Mouse (Mus musculus) heart, embryonic 14.5 days (tissue): ENCODE measurements around the gene Gemin2. TPM values are rescaled to one million over a fixed set of nuclear protein-coding genes. Genes with fewer than 3 reads are reported as not detected.

Experiments used
- ATAC-seq: fragments of 200-750 bp; cut with Nextera tagmentation; 2 replicates; pipeline ENCODE4 v1.8.0; 2017; ENCODE audit warnings: low read depth, moderate TSS enrichment; ENCODE audit not compliant: insufficient number of reproducible peaks, insufficient read depth, low FRiP score
- H3K27ac ChIP-seq, 2 experiments: fragments of 200-500 bp in 1 of 2; fragments of 300-500 bp in 1 of 2; sonication (generic) in 1 of 2; replicated peaks in 1 of 2; 2 replicates each; pipeline ENCODE4 v1.5.1; 2012 to 2014; ENCODE audit warnings: low read depth in 2 of 2, low read length in 2 of 2, control low read depth in 1 of 2, mild to moderate bottlenecking in 1 of 2, mixed read lengths in 1 of 2; ENCODE audit not compliant: control insufficient read depth in 1 of 2, insufficient read depth in 1 of 2
- H3K27me3 ChIP-seq: fragments of 300-500 bp; sonication (generic); 2 replicates; pipeline ENCODE4 v1.6.1; 2014; ENCODE audit warnings: mild to moderate bottlenecking, low read length, control low read depth; ENCODE audit not compliant: control insufficient read depth, insufficient read depth
- H3K36me3 ChIP-seq: fragments of 300-500 bp; sonication (generic); 2 replicates; pipeline ENCODE4 v1.6.1; 2014; ENCODE audit warnings: mild to moderate bottlenecking, control low read depth, low read length, mixed read lengths; ENCODE audit not compliant: control insufficient read depth, insufficient read depth
- H3K4me1 ChIP-seq, 2 experiments: fragments of 200-500 bp in 1 of 2; fragments of 300-500 bp in 1 of 2; sonication (generic) in 1 of 2; 2 replicates each; pipeline ENCODE4 v1.6.1; 2012 to 2014; ENCODE audit warnings: low read length in 2 of 2, control low read depth in 1 of 2, mixed read lengths in 1 of 2; ENCODE audit not compliant: control insufficient read depth in 2 of 2, insufficient read depth in 2 of 2
- H3K4me2 ChIP-seq: fragments of 300-500 bp; sonication (generic); 2 replicates; pipeline ENCODE4 v1.6.1; 2014; ENCODE audit warnings: mild to moderate bottlenecking, low read length
- H3K4me3 ChIP-seq, 2 experiments: fragments of 200-500 bp in 1 of 2; fragments of 300-500 bp in 1 of 2; sonication (generic) in 1 of 2; 2 replicates each; pipeline ENCODE4 v1.5.1; 2012 to 2014; ENCODE audit warnings: low read length in 2 of 2, mild to moderate bottlenecking in 2 of 2, control low read depth in 1 of 2, low read depth in 1 of 2, moderate library complexity in 1 of 2; ENCODE audit not compliant: control insufficient read depth in 1 of 2, insufficient read depth in 1 of 2
- H3K9ac ChIP-seq: fragments of 300-500 bp; sonication (generic); 2 replicates; pipeline ENCODE4 v1.6.1; 2014; ENCODE audit warnings: mild to moderate bottlenecking, low read length
- H3K9me3 ChIP-seq: fragments of 300-500 bp; sonication (generic); 2 replicates; pipeline ENCODE4 v1.6.1; 2016; ENCODE audit warnings: low read length, control low read depth; ENCODE audit not compliant: control insufficient read depth
- WGBS: fragments of 180-500 bp; shearing (Covaris S2); extraction: QIAGEN DNeasy Blood & Tissue Kit; methylation state at CpG from one replicate; pipeline ENCODE4 v1.1.7; 2014; 5-methylcytosine and 5-hydroxymethylcytosine counted together
- polyA plus RNA-seq: library from polyadenylated mRNA; unstranded; fragments of >200 nt; fragmentation: Nextera tagmentation; extraction: Ambion mirVana; gene quantifications from 2 replicates; pipeline ENCODE4 v1.2.1, GENCODE M21; 2014

Gene Gemin2
- polyA plus RNA-seq, 1 experiment from 2014 or later, result 19.8 TPM

- Histone ChIP-seq H3K36me3 (peaks cover 14% of the 10 kb centered on the region), H3K4me3 (peak within 1 kb of the TSS; percentile 79 to 88), H3K4me2 (peak within 1 kb of the TSS; percentile 89), H3K27me3 (no peaks in the 10 kb centered on the region), H3K9me3 (no peaks in the 10 kb centered on the region), H3K9ac (peak within 1 kb of the TSS; percentile 95), H3K4me1 (peaks cover 3 to 36% of the 10 kb centered on the region in 2 experiments; a peak in 3 of 4 replicates), H3K27ac (peak within 1 kb of the TSS; percentile 92)
- WGBS, result under 1% methylated on average over 46 of the region's 48 CpGs
- peak; percentile 97 for ATAC-seq
Measured at GRCm38 (mm10) chr12:59011844-59012709, 1.1 kb upstream of the Gemin2 start, which contains the start of gene Sec23a. Sec23a (minus strand) TSS chr12:59012017.

GRCm38 (mm10) chr12:59012710-59013091, 492 bp upstream of the Gemin2 start:
- ATAC-seq, result no peak
- 3% methylated on average over 7 of the region's 7 CpGs for WGBS
- Histone ChIP-seq H3K27me3 (no peaks in the 10 kb centered on the region), H3K9ac (peak overlapping the region; percentile 88), H3K4me3 (peak overlapping the region; percentile 57 to 88; a peak in 3 of 4 replicates), H3K4me1 (peaks cover 3 to 33% of the 10 kb centered on the region in 2 experiments; a peak in 3 of 4 replicates), H3K4me2 (peak overlapping the region; percentile 89), H3K27ac (peak overlapping the region; percentile 92), H3K36me3 (peaks cover 18% of the 10 kb centered on the region), H3K9me3 (no peaks in the 10 kb centered on the region)

- Histone ChIP-seq H3K27me3 (no peaks in the 10 kb centered on the region), H3K4me2 (no peak overlapping the region), H3K36me3 (peaks cover 65% of the 10 kb centered on the region), H3K27ac (no peak overlapping the region), H3K9ac (no peak overlapping the region), H3K9me3 (no peaks in the 10 kb centered on the region), H3K4me3 (no peak overlapping the region), H3K4me1 (no peaks in the 10 kb centered on the region)
- WGBS, result 93% methylated on average over 8 of the region's 8 CpGs
- ATAC-seq, result no peak
Measured at GRCm38 (mm10) chr12:59017970-59018369, 4.8 kb downstream of the Gemin2 start.

- Histone ChIP-seq H3K9me3 (no peaks in the 10 kb centered on the region), H3K36me3 (peaks cover 73% of the 10 kb centered on the region), H3K4me1 (no peaks in the 10 kb centered on the region), H3K4me3 (no peak overlapping the region), H3K4me2 (no peak overlapping the region), H3K9ac (no peak overlapping the region), H3K27me3 (no peaks in the 10 kb centered on the region), H3K27ac (no peak overlapping the region)
- 93% methylated on average over 2 of the region's 2 CpGs for WGBS
- no peak for ATAC-seq
Measured at GRCm38 (mm10) chr12:59019891-59020290, 6.7 kb downstream of the Gemin2 start.

- Histone ChIP-seq H3K27me3 (no peaks in the 10 kb centered on the region), H3K36me3 (peaks cover 81% of the 10 kb centered on the region), H3K27ac (no peak overlapping the region), H3K4me1 (no peaks in the 10 kb centered on the region), H3K4me2 (no peak overlapping the region), H3K9me3 (no peaks in the 10 kb centered on the region), H3K4me3 (no peak overlapping the region), H3K9ac (no peak overlapping the region)
- ATAC-seq, result no peak
- WGBS, result 92% methylated on average over 4 of the region's 4 CpGs
Measured at GRCm38 (mm10) chr12:59021306-59021705, 8.1 kb downstream of the Gemin2 start.

GRCm38 (mm10) chr12:59032101-59032500, 18.9 kb downstream of the Gemin2 start:
- H3K4me2 ChIP-seq, result no peak overlapping the region
- peaks cover 20% of the 10 kb centered on the region for H3K36me3 ChIP-seq
- H3K27ac ChIP-seq, result no peak overlapping the region
- H3K27me3 ChIP-seq, result no peaks in the 10 kb centered on the region
- 66% methylated on average over 5 of the region's 5 CpGs for WGBS
- H3K4me3 ChIP-seq, result no peak overlapping the region
- H3K9me3 ChIP-seq, result no peaks in the 10 kb centered on the region
- H3K4me1 ChIP-seq, result no peaks in the 10 kb centered on the region
- ATAC-seq, result no peak
- no peak overlapping the region for H3K9ac ChIP-seq

- 0 out of 2 replicates have a peak, but pooled peaks have one; percentile 17 for ATAC-seq
- Histone ChIP-seq H3K9me3 (no peaks in the 10 kb centered on the region), H3K4me3 (peak overlapping the region in 1 of 2 experiments; percentile 10; a peak in 1 of 4 replicates)
Measured at GRCm38 (mm10) chr12:59039162-59039970, 26.2 kb downstream of the Gemin2 start.

More at GRCm38 (mm10) chr12:59039162-59039970, 26.2 kb downstream of the Gemin2 start:
- Histone ChIP-seq H3K27ac (peak overlapping the region; percentile 82 to 93; a peak in 3 of 4 replicates), H3K27me3 (no peaks in the 10 kb centered on the region), H3K4me1 (peaks cover 3 to 4% of the 10 kb centered on the region in 2 experiments; a peak in 2 of 4 replicates), H3K9ac (peak overlapping the region; percentile 63; the same call in 1 of the 2 replicates), H3K4me2 (peak overlapping the region; percentile 51; the same call in 1 of the 2 replicates), H3K36me3 (peaks cover 27% of the 10 kb centered on the region)
- WGBS, result 69% methylated on average over 10 of the region's 10 CpGs
